Mouse (Mus musculus) thymus, adult 2 months (tissue): ENCODE results near the gene Shroom3.

Experiments
- CTCF ChIP-seq: fragments of 200-500 bp; IDR thresholded peaks from 2 replicates; pipeline ENCODE4 v1.5.1; 2012; ENCODE audit warnings: mild to moderate bottlenecking, control low read depth, low read length, moderate library complexity, borderline replicate concordance; ENCODE audit not compliant: control insufficient read depth, poor library complexity, insufficient read depth; ENCODE audit errors: extremely low read depth
- POLR2A ChIP-seq: fragments of 200-500 bp; IDR thresholded peaks from 2 replicates; pipeline ENCODE4 v1.6.1; 2012; ENCODE audit warnings: mild to moderate bottlenecking, low read length, control low read depth, moderate library complexity; ENCODE audit not compliant: control insufficient read depth, poor library complexity, insufficient read depth; ENCODE audit errors: extremely low read depth

DNA sequence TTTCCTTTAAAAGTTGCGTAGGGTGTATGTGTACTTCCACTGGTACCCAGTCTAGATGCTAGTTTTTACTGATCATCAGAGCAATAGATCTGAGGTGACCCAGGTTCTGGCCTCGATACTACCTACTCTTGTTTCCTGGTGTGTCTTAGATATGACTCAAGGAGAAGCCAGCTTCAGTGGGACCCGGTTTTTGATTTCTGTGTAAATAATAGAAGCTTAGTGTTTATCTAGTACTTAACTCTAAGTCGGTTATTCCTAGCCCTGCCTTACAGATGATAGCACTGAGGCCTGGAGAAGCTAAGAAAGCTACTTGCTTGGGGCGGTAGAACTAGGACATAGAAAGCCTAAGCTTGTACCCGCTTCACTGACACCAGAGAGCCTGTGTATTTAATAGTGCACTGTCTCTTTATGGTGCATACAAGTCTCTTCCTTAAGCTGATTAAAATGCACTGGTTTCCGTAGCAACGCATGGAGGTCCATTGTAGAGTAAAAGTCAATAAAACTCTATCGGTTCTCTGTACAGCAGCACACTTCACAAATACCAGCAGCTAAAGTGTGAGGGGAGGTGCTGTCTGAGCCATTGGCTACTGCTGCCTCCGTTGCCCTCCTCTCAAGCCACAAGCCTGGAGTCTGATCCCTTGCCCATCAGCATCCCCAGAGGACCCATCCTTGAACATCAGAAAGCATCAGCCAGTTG is 178.3 kb downstream of the Shroom3 start:
- no peak for TF ChIP-seq CTCF
- TF ChIP-seq POLR2A = no peak
